Mouse (Mus musculus) embryo, embryonic 10.5 days (tissue): ENCODE measurements around the gene Styx.

Experiments
- DNase-seq: peaks from one replicate; pipeline ENCODE4 v3.0.0-alpha.2; 2015; ENCODE audit warnings: low spot score

Gene Styx

DNA sequence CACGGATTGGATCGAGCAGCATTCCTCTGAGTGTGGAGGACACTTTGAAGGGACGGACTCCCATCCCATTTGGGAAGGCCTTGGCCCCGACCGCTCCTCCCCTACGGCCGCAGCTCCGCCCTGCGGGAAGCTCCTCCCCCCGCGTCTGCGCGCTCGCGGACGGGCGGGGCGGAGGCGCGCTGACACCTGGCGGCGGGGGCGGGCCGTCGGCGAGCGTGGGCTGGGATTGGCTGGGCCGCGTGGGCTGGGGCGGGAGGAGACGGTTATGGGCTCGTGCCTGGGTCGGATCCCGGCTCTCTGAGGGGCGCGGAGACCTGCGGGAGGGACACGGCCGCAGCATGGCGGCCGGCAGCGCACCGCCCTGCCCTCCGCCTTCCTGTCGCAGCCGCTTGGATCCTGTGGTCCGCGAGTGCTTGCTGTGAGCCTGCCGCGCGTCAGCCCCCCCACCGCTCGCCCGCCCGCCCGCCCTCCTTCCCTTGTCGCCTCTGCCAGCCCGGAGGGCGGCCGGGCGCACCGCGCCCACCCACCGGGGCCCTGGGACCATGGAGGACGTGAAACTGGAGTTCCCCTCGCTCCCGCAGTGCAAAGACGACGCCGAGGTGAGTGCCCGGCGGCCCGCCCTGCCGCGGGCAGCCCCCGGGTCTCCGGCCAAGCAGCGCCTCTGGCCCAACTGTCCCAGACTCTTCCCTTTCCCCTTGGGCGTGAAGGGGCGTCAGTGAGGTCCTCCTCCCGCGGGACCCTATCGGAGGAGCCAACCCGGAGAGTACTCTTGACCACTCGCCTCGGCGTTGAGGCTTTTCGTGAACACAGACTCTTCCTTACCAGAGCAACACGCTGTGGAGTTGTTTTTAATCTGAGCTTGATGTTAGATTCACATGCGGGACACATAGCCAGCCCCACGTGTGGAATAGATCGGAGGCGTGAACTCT, at the start of gene Styx:
Styx (plus strand) TSS at position 163 of the 929 bp plus-strand sequence.
- DNase-seq = peak; percentile 94

DNA sequence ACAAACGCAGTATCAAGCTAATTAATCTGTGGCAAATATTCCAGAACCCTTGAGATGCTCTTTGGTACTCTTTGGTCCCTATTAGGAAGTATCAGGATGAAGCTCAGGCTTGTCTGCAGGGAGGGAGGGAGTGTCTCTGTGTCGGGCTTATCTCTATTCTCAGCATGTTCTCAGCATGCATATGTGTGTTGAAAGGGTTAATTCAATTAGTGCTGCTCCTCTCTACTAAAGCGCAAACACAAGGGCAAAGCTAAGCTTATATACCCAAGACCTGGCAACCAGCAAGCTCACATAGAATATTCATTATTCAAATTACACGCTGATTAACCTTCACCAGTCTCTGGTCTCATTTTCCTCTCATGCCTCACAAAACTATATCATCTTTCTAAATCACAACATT, 47.0 kb upstream of the Styx start:
- no peak for DNase-seq

DNA sequence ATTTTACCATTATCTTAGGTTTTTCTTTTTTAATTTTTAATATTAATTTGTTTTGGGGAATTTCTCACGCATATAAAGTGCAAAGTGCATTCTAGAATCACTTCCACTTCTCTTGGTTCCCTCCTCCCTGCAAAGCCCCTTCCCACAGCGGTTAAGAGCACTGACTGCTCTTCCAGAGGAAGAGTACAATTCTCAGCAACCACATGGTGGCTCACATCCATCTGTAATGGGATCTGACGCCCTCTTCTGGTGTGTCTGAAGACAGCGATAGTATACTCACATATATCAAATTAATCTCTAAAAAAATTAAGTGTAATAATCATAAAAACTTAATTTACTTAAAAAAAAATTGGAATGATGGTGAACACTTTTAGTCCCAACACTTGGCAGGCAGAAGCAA, 46.5 kb upstream of the Styx start:
- no peak for DNase-seq

DNA sequence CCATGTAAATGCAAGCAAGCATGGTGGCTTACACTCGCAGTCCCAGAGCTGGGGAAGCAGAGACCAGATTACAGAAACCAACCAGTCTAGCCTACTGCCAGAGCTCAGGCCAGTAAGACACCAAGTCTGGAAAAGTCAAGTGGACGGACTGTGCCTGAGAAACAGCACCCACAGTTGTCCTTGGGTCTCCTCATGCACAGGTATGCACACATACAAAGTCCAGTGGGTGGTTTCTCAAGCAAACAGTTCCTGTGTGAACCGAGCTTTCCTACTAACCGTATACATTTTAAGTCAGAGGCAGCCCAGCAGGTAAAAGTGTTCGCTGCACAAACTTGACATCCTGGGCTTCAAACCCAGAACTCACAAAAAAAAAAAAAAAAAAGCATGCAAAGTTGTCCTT, 45.0 kb upstream of the Styx start:
- no peak for DNase-seq

DNA sequence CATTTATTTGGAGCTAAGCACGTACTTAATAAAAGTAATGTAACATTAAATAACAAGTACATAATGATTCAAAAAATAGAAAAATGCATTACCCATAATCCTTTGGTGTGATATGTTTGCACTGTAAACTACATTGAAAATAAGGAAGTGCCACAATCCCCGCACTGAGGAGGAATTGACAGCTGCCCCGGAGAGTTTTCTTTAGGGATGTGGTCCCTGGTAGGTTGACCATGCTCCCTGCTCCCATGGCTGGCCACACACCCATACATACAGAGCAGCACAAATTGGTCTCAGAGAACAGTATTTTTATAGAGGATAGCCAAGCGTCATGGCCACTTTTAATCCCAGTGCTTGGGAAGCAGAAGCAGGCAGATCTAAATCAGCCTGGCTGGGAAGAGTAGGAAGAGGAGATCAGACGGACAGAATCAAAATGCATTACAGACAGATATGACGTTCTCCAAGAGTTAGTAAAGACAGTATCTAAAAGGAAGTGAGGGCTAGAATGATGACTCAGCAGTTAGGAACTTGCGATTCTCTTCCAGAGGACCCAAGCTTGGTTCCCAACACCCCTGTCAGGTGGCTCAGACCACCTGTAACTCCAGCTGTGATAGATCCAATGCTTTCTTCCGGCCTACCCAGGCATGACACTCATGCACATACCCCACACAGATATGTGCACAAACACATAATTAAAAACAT, 43.1 kb upstream of the Styx start:
- no peak for DNase-seq

DNA sequence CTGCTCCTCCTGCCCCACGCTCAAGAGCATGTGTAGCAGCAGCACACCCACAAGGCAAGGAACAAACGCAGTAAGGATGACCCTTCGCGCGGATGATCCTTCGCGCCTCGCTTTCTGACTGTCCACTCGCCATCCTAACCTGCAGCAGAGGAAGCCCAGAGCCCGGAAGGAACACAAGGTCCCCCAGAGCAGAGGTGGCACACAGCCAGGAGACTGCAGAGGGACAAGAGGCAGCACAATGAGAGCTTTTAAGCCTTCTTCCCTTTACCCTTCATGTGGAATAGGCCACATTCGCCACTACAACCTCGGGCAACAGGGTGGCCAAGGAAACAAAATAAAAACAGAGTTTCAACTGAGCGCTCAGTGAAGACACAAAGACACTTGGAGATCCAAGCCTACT, 41.2 kb upstream of the Styx start:
- DNase-seq = no peak

DNA sequence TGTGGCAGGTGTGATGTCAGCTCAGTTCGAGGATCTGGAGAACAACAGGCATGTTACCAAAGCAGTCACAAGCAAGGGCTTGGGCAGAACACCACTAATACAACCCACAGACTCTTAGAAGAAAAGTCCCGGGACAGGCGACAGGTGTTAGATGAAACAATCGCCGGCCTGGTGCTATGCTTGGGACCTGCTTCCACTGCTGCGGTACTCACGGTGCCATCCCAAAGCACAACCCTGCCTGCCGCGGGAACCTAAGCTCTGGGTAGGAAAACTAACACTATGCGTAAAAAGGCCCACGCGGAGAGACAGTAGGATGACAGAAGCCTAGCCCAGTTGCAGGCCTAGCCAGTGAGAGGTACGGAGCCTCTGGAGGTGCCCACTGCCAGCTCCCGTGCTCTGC, 40.8 kb upstream of the Styx start:
- no peak for DNase-seq

DNA sequence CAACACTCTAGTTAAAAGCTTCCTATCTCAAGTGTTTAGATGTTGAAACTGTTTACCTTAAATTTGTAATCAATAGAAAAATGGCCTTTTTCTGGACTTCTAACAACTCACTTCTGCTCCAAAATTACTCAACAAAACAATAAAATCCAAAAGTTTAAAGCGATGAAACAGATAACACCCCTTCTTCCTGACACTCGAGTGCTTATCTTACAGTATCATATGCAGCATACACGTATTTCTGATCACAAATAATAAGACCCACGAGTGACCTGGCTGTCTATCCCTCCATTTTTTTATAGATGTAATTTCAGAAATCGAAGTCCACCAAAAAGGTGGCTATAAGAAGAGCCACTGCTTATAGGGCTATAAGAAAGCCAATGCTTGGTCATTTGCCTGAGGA, 34.0 kb upstream of the Styx start:
- DNase-seq = no peak

DNA sequence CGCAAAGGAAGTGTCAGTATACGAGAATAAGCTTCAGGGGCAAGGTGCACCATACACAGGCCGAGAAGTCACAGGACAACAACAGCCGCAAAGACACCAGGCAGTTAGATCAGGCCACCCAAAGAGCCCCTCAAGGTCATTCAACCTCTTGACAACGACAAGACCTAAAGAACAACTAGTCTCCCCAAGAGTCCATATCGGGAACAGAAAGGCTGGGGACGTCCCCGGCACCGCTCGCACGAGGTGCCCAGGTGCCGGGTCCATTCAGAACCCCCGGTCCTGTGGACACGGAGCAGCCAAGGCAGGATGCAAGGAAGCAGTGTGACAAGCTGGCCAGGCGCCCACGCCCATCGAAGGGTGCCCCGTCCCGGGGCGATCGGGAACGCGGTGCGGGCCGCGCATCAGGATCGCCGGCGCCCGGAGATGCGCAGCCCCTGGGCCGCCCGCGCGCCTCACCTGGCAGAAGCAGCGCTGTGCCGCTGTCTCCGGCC, 32.9 kb upstream of the Styx start:
- DNase-seq = peak; percentile 62

DNA sequence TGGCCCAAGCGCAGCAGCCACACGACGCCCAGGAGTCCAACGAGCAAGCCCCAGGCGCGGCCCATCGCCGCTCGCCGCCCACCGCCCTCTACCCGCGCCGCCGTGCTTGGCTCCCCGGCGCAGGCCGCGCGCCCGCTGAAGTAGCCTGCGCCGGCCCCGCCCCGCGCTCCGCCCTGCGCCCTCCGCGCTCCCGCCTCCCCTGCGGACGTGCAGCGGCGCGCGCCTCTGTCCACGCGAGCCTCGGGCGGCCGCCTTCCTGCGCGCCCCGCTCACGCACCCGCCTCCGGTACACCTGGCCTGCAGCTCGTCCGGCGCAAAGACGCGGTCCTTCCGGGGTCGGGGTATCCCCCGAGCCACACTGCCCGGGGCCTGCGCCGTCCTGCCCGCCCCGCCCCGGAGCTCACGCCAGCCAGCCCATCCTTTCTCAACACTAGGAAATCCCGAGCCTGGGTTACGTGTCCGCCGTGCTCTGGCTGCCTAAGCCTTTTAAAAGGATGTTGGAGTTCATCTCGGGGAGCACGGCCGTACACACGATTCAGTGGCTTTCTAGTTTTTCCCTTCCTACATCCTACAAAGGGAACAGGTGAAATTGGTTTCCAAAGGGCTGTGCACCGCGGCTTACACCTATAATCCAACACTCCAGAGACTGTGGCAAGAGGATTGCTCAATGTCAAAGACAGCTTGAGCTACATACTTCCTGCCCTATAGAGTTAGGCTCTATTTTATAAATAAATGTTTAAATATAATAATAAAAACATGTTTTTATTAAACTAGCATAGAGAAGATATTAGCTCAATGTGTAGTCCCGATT, 32.3 kb upstream of the Styx start, which contains the start of gene Ero1l:
Ero1l (minus strand) TSS at position 346 of the 811 bp plus-strand sequence.
- DNase-seq = peak; percentile 87

DNA sequence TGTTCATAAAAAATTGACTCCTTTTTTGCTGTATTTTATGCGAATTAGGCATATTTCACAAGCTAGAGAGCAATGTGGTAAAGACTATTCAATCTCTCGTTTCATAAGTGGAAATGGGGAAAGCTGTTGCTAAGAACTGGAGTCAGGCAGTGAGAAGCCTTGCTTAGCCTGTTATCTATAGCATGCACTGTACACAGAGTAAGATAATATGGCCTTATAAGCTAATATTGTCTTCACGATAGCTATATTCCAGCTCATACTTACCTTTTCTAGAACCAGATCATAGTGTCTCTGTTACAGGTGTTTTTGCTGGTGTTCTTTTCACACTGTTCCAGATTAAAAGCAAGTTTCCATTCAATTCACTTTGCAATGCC, 31.7 kb upstream of the Styx start:
- DNase-seq = no peak

DNA sequence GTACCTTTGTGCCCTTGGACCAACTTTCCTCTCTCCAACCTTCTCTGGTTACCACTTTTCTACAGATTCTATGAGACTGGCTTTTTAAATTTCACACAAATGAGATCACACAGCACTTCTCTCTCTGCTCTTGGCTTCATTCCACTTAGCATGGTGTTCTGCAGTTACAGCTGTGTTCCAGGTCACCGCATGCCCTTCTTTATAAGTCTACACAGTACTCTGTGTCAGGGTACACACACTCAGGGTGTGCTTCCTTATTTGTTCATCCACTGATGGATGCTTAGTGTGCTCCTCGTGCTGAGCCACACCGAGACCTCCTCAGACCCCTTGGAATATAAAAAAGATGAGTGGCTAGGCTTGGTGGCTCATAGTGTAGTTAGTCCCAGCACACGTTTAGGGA, 30.8 kb upstream of the Styx start:
- DNase-seq = no peak

DNA sequence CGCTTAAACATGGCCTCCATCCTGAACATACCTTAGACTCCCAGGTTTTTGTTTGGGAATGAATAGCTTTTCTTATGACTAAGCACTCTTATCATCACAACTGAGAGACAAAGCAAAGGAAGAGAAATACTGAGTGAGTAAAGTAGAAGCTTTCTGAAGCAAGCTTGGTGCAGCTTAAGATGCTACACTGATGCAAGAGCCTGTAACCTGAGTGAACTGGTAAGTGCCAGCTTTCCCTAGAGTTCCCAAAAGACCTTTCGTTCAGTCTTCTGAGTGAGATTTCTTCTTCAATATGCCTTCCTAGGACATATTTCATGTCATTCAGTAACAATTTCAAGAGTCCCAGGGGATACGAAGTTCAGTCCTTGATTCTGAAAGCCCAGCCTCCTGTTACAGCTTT, 29.8 kb upstream of the Styx start:
- no peak for DNase-seq

DNA sequence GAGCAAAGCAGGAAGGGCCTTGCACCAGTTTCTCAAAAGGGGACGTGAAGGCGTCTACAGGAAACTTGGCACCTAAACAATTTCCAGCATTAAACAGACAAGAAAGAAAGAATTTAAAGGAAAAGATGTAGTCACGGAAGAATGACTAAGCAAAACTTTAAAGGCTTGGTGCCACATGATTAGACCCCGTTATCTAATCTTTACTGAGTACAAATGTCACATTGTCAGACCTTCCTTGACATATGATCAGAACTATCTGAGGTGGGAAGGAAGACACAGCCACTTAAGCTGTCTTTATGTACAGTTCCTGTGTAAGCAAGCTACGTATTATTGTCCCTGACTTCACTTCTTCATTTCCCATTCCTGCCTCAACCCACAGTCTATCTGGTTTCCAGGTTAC, 29.3 kb upstream of the Styx start:
- DNase-seq = no peak

DNA sequence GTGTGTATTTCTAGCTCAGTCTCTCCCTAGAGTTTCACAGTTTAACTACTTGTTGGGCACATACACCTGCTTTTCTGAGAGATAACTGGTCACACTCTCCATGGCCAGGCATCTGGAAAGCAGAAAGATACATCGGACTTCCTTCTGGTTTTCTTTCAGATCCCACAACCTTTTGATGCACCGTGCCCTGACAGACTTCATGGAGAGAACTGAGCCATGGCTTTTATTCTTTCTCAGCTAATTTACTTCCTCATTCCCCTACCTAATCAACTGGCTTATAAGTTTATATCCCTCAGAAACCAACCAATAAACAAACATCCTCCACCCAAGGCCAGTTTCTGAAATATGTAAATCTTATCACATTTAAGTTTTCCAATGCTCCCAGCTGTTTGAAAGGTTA, 28.4 kb upstream of the Styx start:
- DNase-seq = no peak

DNA sequence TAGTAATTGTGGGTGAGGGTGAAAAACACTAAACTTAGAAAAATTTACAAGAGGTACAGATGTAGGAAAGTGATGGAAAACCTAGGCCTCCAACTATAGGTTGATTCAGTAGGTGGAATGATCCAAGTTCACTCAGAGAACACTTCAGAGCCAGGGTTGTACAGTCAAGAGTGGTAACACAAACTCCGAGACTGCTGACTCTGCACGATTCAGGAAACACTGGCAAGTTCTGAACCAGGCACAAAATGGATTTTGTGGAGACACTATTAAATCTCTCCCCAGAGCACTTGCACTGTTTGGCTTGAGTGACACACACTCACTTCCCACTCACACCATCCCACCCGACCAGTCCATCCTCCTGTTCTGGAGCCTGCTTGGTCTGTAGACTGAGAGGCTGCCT, 27.6 kb upstream of the Styx start:
- DNase-seq = no peak

DNA sequence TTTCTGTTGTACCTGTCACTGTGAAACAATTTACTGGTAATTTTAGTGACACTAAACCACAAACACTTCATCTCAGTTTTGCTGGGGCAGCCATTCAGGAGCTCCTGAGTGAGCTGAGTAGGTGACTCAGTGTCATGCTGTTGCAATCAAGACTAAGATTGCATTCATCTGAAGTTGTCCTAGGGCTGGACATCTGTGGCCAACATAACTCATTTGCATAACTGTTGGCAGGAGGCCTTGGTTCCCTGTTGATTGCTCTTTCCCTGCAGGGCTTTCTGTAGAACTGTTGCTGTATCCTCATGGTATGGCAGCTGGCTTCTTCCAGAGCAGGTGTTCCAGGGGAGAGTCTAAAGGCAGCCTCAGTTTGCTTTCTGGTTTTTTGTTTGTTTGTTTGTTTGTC, 25.4 kb upstream of the Styx start:
- no peak for DNase-seq

DNA sequence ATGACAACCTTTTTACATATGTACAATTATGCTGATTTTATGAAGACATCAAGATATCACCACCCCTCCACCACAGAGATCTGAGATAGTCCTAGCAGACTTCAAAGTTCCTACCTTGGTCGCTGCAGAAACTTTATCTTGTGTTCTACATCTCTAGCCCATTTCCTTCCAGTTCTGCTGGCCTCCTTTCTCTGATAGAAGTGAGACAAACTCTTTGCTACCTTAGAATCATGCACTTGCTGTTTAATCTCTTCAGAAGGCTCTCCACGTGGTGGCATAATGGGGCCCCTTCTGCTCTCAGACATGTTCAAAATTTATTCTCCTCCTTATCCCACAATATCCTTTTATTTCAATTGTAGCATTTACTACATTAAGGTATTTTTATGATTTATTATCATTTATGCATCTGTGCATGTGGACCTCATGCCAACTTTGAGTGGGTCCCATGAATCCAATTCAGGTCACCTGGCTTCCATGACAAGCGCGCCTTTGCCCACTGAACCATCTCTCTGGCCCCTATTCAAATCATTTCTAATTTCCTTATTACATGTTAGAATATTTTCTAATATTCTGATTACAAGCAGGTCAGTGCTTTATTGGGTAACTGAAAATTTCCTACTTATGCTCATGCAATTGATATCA, 22.7 kb upstream of the Styx start:
- no peak for DNase-seq

DNA sequence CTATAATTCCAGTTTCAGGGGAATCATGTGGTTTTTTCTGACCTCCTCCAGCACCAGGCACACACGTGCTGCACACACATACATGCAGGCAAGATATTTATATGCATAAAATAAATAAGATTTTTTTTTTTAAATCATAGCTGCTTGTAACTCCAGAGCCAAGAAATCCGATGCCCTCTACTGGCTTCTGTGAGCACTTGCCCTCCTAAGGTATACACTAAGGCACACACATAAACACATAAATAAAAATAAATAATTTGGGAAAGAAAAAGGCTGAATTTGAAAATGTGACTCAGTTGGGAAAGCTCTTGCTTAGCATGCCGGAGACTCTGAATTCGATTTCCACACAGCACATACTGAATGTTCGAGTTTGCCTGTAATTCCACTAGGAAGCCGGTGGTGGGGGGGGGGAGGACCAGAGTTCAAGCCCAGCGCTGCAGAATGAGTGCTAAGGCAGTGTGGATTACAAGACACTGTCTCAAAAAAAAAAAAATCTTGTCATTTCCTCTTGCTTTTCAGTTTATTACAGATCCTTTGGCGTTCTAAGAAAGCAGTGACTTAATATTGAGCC, 21.8 kb upstream of the Styx start:
- no peak for DNase-seq

DNA sequence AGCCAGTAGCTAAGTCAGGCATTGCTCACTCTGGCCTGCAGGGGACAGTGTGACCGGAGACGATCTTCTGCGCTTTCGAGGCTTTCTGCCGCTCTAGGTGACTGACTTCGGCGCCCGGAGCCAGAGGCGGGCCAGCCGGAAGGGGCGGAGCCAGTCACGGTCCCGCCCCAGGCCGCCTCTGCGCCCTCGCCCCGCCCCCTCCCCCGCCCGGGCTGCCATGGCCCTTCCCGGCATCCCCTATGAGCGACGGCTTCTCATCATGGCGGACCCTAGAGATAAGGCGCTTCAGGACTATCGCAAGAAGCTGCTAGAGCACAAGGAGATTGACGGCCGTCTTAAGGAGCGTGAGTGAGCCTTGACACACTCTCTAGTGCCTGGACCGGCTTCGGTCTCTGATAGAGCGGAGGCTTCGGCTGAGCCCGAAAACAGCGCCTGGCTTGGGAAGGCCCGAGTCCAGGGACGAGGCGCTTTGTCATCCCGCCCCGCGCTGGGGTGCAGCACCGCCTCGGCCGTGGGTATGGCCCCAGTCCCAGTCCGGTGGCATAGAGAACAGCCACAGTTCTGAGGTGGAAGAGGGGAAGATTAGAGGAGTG, 21.2 kb upstream of the Styx start, which contains the start of gene Psmc6:
Psmc6 (plus strand) TSS at position 200 of the 593 bp plus-strand sequence.
- peak; percentile 97 for DNase-seq
